Mouse (Mus musculus) right cerebral cortex, postnatal 36 days (tissue): ENCODE data around the gene Tnpo1.

Experiments
- DNase-seq, 2 experiments: peaks; one replicate each; pipeline ENCODE4 v3.0.0; 2022; ENCODE audit warnings: low spot score in 2 of 2, mixed read lengths in 1 of 2

The Tnpo1 gene

GRCm38 (mm10) chr13:98925486-98926212 lies 535 bp downstream of the Tnpo1 start:
- peak in 1 of 2 experiments; percentile 18 for DNase-seq

GRCm38 (mm10) chr13:98924897-98925485 lies 1.2 kb downstream of the Tnpo1 start:
- DNase-seq, result no peak

GRCm38 (mm10) chr13:98922806-98923205 lies 3.4 kb downstream of the Tnpo1 start:
- no peak for DNase-seq

- no peak for DNase-seq
Observed at GRCm38 (mm10) chr13:98921276-98921675, 4.9 kb downstream of the Tnpo1 start.

GRCm38 (mm10) chr13:98920300-98920699 lies 5.9 kb downstream of the Tnpo1 start:
- no peak for DNase-seq

GRCm38 (mm10) chr13:98919695-98920094 lies 6.5 kb downstream of the Tnpo1 start:
- no peak for DNase-seq

GRCm38 (mm10) chr13:98917851-98918250 lies 8.3 kb downstream of the Tnpo1 start:
- no peak for DNase-seq

- no peak for DNase-seq
Observed at GRCm38 (mm10) chr13:98915591-98915990, 10.6 kb downstream of the Tnpo1 start.

GRCm38 (mm10) chr13:98914844-98915212 lies 11.4 kb downstream of the Tnpo1 start:
- DNase-seq, result no peak

- DNase-seq, result no peak
Observed at GRCm38 (mm10) chr13:98914010-98914843, 12.0 kb downstream of the Tnpo1 start.

GRCm38 (mm10) chr13:98913196-98913595 lies 13.0 kb downstream of the Tnpo1 start:
- DNase-seq, result no peak

- DNase-seq, result no peak
Observed at GRCm38 (mm10) chr13:98912602-98913001, 13.6 kb downstream of the Tnpo1 start.

- DNase-seq, result no peak
Observed at GRCm38 (mm10) chr13:98910801-98911200, 15.4 kb downstream of the Tnpo1 start.

GRCm38 (mm10) chr13:98904608-98905007 lies 21.6 kb downstream of the Tnpo1 start:
- DNase-seq, result no peak

GRCm38 (mm10) chr13:98902366-98903025 lies 23.7 kb downstream of the Tnpo1 start:
- no peak for DNase-seq

- DNase-seq, result no peak
Observed at GRCm38 (mm10) chr13:98899550-98899949, 26.6 kb downstream of the Tnpo1 start.

- DNase-seq, result no peak
Observed at GRCm38 (mm10) chr13:98897577-98897976, 28.6 kb downstream of the Tnpo1 start.

GRCm38 (mm10) chr13:98896434-98897126 lies 29.6 kb downstream of the Tnpo1 start:
- DNase-seq, result no peak

- DNase-seq, result no peak
Observed at GRCm38 (mm10) chr13:98896013-98896412, 30.2 kb downstream of the Tnpo1 start.

- no peak for DNase-seq
Observed at GRCm38 (mm10) chr13:98894900-98895299, 31.3 kb downstream of the Tnpo1 start.

GRCm38 (mm10) chr13:98891443-98891842 lies 34.7 kb downstream of the Tnpo1 start:
- DNase-seq, result no peak

- DNase-seq, result peak; percentile 80 to 82
Observed at GRCm38 (mm10) chr13:98890871-98891219, 35.3 kb downstream of the Tnpo1 start.
